Mouse (Mus musculus) embryonic facial prominence, embryonic 14.5 days (tissue): ENCODE data around the gene Smr2. TPM values are rescaled to one million over a fixed set of nuclear protein-coding genes. Genes with fewer than 3 reads are reported as not detected.
"Not testable (repeated sequence)": the region's sequence is repeated elsewhere in the genome, so short reads cannot be mapped to it uniquely, and the experiment has no call there.

ENCODE experiments used
- ATAC-seq: fragments of 200-750 bp; cut with Nextera tagmentation; 2 replicates; pipeline ENCODE4 v1.8.0; 2017; ENCODE audit warnings: low read depth, moderate number of reproducible peaks, moderate TSS enrichment
- DNase-seq: peaks from one replicate; pipeline ENCODE4 v3.0.0-alpha.2; 2015; ENCODE audit warnings: low spot score
- H3K27ac ChIP-seq: fragments of 300-500 bp; sonication (generic); replicated peaks from 2 replicates; pipeline ENCODE4 v1.5.1; 2014; ENCODE audit warnings: low read depth, mild to moderate bottlenecking, low read length, moderate library complexity
- H3K27me3 ChIP-seq: fragments of 300-500 bp; sonication (generic); replicated peaks from 2 replicates; pipeline ENCODE4 v1.6.1; 2014; ENCODE audit warnings: low read length; ENCODE audit not compliant: control insufficient read depth, insufficient read depth
- H3K36me3 ChIP-seq: fragments of 300-500 bp; sonication (generic); 2 replicates; pipeline ENCODE4 v1.6.1; 2014; ENCODE audit warnings: low read length, mixed read lengths; ENCODE audit not compliant: control insufficient read depth, insufficient read depth
- H3K4me1 ChIP-seq: fragments of 300-500 bp; sonication (generic); 2 replicates; pipeline ENCODE4 v1.6.1; 2014; ENCODE audit warnings: antibody characterized with exemption, low read length; ENCODE audit not compliant: control insufficient read depth, insufficient read depth
- H3K4me2 ChIP-seq: fragments of 300-500 bp; sonication (generic); 2 replicates; pipeline ENCODE4 v1.6.1; 2014; ENCODE audit warnings: low read depth, mild to moderate bottlenecking, low read length, moderate library complexity, mixed read lengths
- H3K4me3 ChIP-seq: fragments of 300-500 bp; sonication (generic); 2 replicates; pipeline ENCODE4 v1.5.1; 2014; ENCODE audit warnings: low read depth, mild to moderate bottlenecking, low read length
- H3K9ac ChIP-seq: fragments of 300-500 bp; sonication (generic); 2 replicates; pipeline ENCODE4 v1.6.1; 2014; ENCODE audit warnings: low read depth, mild to moderate bottlenecking, low read length, moderate library complexity, mixed read lengths
- H3K9me3 ChIP-seq: fragments of 300-500 bp; sonication (generic); 2 replicates; pipeline ENCODE4 v1.6.1; 2016; ENCODE audit warnings: low read length; ENCODE audit not compliant: control insufficient read depth
- WGBS: fragments of 180-500 bp; shearing (Covaris S2); extraction: QIAGEN DNeasy Blood & Tissue Kit; methylation state at CpG from one replicate; pipeline ENCODE4 v1.1.7; 2014; 5-methylcytosine and 5-hydroxymethylcytosine counted together
- polyA plus RNA-seq: library from polyadenylated mRNA; unstranded; fragments of >200 nt; fragmentation: Nextera tagmentation; extraction: Ambion mirVana; gene quantifications from 2 replicates; pipeline ENCODE4 v1.2.1, GENCODE M21; 2014

Gene Smr2
- polyA plus RNA-seq: not detected in 2 replicates

DNA sequence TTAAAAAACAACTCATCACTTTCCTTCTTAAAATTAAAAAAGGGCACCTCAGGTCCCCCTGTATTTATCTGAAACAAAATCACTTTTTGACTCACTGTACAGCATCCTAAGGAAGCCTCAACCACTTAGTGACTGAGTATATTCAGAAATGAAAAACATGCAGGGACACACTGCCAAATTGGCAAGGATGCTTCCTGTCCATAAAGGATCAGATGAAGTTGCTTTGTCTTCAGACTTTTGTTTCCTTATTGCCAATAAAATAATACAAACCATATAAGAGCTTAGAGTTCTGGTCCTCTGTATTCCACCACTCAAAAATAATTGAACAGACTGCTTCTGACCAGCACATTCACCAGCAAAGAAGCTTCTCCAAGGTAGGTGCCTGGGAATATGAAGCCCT is at the start of gene Smr2:
Gene Smr2, plus strand, starts transcription at position 301 of the 400 bp plus-strand sequence.
- not testable (repeated sequence) for H3K4me3 ChIP-seq, ATAC-seq, H3K27me3 ChIP-seq, DNase-seq, H3K9me3 ChIP-seq, H3K27ac ChIP-seq, H3K36me3 ChIP-seq, H3K4me1 ChIP-seq, H3K9ac ChIP-seq, H3K4me2 ChIP-seq

DNA sequence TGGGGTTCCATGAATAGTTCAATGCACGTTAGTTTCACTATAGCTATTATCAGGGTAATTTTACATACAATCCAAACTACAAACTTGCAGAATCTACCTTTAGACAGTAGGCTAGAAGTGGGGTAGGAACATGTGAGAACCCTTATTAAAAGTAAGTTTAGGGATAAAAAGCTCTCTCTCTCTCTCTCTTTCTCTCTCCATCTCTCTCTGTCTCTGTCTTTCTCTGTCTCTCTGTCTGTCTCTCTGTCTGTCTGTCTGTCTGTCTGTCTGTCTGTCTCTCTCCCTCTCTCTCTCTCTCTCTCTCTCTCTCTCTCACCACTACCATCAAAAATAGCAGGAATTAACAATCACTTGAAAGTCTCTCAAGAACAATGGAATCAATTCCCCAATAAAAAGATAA is 25.1 kb downstream of the Smr2 start, which contains the start of gene Gm11116:
Gene Gm11116, minus strand, starts transcription at position 101 of the 400 bp plus-strand sequence.
- DNase-seq: no peak
- Histone ChIP-seq H3K4me3 (no peak within 1 kb of the TSS), H3K27ac (no peak within 1 kb of the TSS), H3K9ac (no peak within 1 kb of the TSS), H3K27me3 (no peaks in the 10 kb centered on the region), H3K4me2 (no peak within 1 kb of the TSS), H3K4me1 (no peaks in the 10 kb centered on the region), H3K36me3 (no peaks in the 10 kb centered on the region), H3K9me3 (no peaks in the 10 kb centered on the region)
- 67% methylated on average over 1 of the region's 1 CpGs for WGBS
- no peak for ATAC-seq

DNA sequence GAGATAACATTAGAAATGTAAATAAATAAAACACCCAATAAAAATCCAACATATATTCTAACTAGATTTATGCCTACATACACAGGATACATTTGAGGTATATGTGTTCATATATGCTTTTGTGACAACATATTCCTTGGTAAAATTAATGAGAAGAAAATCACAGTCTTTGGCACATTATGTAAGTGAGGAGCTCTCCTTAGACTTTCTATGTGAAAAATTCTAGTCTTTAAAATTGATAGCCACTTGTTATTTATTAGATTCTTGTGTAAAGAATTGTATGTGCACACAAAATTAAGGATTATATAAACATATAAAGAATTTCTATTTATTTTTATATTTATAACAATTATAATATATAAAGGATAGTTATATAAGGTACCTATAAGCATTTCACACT is 67.6 kb downstream of the Smr2 start, which contains the start of gene Gm11115:
Gene Gm11115, minus strand, starts transcription at position 101 of the 400 bp plus-strand sequence.
- no peak within 1 kb of the TSS for H3K27ac ChIP-seq
- no peaks in the 10 kb centered on the region for H3K27me3 ChIP-seq
- H3K4me3 ChIP-seq: no peak within 1 kb of the TSS

More for the DNA sequence above, 67.6 kb downstream of the Smr2 start, which contains the start of gene Gm11115:
- Histone ChIP-seq H3K4me2 (no peak within 1 kb of the TSS), H3K9ac (no peak within 1 kb of the TSS), H3K4me1 (no peaks in the 10 kb centered on the region), H3K36me3 (no peaks in the 10 kb centered on the region), H3K9me3 (no peaks in the 10 kb centered on the region)
- DNase-seq: no peak
- no peak for ATAC-seq

Other genes with a start within 250 kb of the Smr2 start
- 0.51 and 1.7 TPM in 2 replicates for gene Odam, start 201.5 kb upstream of the Smr2 start, polyA plus RNA-seq
- gene Csn3, start 161.0 kb upstream of the Smr2 start, polyA plus RNA-seq: 0.28 and 0.29 TPM in 2 replicates
- gene 2310003L06Rik, start 117.1 kb upstream of the Smr2 start, polyA plus RNA-seq: not detected in 2 replicates
- 0.51 TPM in 1 of 2 replicates, not detected in the other for gene Gm28434, start 117.0 kb upstream of the Smr2 start, polyA plus RNA-seq
- gene Cabs1, start 107.1 kb upstream of the Smr2 start, polyA plus RNA-seq: not detected in 2 replicates
- gene Smr3a, start 84.0 kb upstream of the Smr2 start, polyA plus RNA-seq: 0.47 TPM in 1 of 2 replicates, not detected in the other
- gene Gm11116, start 25.0 kb downstream of the Smr2 start, polyA plus RNA-seq: not detected in 2 replicates
- gene Gm11115, start 67.5 kb downstream of the Smr2 start, polyA plus RNA-seq: not detected in 2 replicates
- gene Gm7714, start 182.4 kb downstream of the Smr2 start, polyA plus RNA-seq: not detected in 2 replicates
- gene Prol1, start 230.8 kb downstream of the Smr2 start, polyA plus RNA-seq: not detected in 2 replicates